Mouse (Mus musculus) cerebellum, postnatal 10 days (tissue): Measurements from ENCODE around the gene Ankrd17.
A peak's percentile ranks its signal among the peaks of the same experiment; 100 is the strongest.
"Not testable (repeated sequence)": the region's sequence is repeated elsewhere in the genome, so short reads cannot be mapped to it uniquely, and the experiment has no call there.

Experiments
- DNase-seq, 2 experiments: peaks; one replicate each; pipeline ENCODE4 v3.0.0; 2021; ENCODE audit warnings: mixed read lengths in 2 of 2

Gene Ankrd17

GRCm38 (mm10) chr5:90338177-90339091 lies 27.9 kb downstream of the Ankrd17 start:
- no peak for DNase-seq

- DNase-seq, result no peak
Observed at GRCm38 (mm10) chr5:90332478-90332877, 33.9 kb downstream of the Ankrd17 start.

DNA sequence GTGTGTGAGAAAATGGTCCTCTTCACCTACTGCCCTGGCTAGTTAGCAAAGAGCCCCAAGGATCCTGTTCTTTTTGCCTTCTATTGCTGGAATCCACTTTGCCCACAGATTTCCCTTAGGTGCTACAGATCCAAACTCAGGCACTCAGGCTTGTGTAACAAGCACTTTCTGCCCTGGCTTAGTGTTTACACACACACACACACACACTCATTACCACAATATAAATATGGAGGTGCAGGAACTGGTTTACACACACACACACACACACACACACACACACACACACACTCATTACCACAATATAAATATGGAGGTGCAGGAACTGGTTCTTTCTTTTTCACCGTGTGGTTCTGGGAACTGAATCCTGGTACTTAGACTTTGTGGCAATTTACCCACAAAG lies 35.3 kb downstream of the Ankrd17 start:
- no peak for DNase-seq

GRCm38 (mm10) chr5:90298396-90298795 lies 68.0 kb downstream of the Ankrd17 start:
- DNase-seq, result no peak

DNA sequence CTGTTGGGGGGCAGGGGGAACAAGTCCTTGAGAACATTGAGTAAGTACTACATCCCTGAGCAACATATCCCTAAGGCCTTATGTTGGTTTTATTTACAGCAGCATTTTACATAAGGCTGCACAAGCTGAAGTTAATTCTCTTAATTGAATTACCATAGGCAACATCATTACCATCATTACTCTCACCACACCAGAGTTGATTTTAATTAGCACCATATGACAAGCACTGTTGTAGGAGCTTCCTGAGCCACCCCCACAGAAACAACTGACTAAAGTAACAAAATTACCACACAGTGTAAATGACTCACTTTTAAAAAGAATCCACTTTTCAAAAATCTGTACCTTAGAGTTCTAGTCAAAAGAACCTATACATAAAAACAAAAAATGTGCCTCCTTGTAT lies 76.5 kb downstream of the Ankrd17 start:
- DNase-seq, result no peak

DNA sequence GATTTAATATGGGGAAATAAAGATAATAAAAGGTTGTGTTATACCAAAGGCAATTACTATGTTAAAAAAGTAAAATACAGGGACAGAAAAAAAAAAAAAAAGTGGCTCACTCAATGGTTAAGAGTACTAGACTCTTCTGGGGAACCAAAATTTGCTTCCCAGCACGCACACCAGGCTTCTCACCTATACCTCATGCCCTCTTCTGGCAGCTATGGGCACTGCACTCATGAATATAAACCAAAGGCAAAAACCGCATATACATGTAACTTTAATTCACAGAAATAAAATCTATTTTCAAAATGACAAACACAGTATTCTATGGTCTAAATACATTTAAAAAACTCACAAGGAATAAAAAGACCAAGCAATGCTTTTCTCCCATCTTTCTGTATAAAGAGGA lies 79.8 kb downstream of the Ankrd17 start:
- DNase-seq, result peak; percentile 62 to 69

DNA sequence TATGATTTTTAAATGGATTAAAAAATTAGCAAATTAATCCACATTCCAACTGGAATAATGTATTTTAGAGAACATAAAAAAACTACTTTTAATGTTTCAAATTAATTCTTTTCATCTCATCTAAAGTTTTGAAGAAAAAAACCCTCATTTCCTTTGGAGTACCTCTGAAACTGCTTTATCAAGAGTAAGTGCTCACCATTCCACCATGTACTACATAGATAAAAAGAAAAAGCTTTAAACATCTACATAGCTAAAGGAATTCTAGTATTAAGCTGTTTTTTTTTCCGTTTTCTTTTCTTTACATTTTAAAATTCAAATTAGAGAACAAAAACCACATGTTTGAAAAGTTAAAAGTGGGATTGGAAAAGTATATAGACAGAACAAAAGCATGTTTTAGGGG lies 86.3 kb downstream of the Ankrd17 start:
- no peak for DNase-seq

DNA sequence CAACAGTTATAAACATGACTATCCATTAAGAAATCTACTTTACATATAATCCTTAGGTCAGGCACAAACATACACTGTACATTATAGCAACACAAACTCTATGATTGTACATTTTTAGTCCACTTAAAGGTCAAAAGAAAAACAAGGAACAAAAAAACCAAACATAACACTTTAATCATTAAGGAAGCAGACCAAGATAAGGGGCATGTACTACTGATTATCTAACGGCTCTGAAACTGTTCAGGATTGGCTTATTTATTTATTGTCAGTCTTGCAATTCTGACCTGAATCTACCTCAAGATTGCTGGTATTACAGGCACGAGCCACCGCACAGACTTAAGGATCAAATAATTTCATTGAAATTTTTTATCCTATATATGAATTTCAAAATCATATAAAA lies 87.0 kb downstream of the Ankrd17 start:
- DNase-seq, result no peak

GRCm38 (mm10) chr5:90277443-90277842 lies 88.9 kb downstream of the Ankrd17 start:
- DNase-seq, result no peak

- DNase-seq, result no peak
Observed at GRCm38 (mm10) chr5:90274806-90275205, 91.6 kb downstream of the Ankrd17 start.

DNA sequence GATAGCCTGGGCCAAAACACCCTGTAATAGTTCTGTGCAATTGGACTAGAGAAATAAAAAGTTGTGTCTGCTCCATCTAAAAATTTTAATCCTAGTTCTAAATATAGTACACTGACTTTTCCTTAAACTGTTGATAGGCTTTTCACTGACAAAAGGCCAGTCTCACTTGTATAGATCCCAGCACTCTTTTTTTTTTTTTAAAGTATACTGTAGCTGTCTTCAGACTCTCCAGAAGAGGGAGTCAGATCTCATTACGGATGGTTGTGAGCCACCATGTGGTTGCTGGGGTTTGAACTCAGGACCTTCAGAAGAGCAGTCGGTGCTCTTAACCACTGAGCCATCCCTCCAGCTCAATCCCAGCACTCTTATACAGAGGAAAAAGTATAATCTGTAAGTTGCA lies 104.1 kb downstream of the Ankrd17 start:
- DNase-seq, result not testable (repeated sequence)

DNA sequence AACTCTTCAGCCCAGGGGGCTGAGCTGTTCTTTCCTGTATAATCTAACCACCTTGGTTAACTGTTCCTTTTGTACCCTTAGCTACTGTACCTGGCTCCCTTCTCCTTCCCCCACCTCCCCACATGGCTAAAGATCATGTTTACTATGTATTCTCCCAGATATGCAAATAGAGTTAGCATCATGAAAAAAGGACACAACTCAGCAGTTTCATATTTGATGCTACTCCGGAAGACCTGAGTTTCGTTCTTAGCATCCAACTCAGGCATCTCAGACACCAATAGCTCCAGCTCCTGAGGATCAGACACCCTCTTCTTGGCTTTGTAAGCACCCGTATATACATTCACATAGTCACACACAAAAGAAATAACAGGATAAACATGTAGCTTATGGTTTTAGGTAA lies 109.4 kb downstream of the Ankrd17 start:
- DNase-seq, result no peak

- no peak for DNase-seq
Observed at GRCm38 (mm10) chr5:90247503-90247902, 118.9 kb downstream of the Ankrd17 start.

DNA sequence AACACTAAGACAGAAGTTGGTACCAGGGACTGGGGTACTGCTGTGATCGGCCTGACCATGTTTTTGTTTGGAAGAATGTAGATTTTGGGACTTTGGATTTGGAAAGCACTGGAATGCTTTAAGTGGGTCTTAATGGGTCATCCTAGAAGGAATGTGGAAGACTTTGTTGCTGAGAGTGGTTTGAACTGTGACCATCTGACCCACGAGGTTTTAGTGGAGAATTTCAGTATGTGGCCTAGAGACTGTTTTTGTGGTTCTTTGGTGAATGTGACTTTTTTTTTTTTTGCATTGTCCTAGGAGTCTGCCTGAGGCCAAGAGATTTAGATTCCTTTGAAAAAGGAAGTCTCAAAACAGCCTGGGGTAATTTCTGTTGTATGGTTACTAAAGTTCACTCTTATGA lies 119.4 kb downstream of the Ankrd17 start:
- DNase-seq, result no peak

DNA sequence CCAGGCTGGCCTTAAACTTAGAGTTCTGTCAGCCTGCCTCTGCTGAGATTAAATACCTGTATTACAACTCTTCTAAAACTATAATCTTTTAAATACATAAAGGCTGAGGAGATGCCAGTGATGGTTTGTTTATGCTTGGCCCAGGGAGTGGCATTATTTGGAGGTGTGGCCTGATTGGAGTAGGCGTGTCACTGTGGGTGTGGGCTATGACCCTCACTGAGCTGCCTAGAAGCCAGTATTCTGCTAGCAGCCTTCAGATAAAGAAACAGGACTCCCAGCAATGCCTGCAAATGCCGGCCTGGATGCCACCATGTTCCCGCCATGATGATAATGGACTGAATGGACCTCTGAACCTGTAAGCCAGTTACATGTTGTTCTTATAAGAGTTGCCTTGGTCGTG lies 119.8 kb downstream of the Ankrd17 start:
- no peak for DNase-seq

DNA sequence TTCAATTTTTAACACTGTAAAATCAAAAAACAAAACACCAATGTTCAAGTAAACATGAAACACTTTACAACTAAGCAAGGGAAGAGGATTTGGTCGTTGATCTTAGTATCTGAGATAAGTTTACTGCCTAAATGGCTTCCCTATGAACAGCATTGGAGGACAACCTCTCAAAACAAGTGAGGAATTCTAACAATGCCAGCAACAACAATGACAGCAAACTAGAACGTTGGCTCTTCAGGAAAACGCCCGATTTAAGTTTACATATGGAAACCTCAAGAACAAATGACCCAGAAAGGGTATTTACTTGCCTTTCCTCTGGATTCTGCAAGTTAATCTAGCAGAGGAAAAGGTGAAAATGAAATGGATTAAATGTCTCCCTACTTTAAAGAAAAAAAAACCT lies 121.0 kb downstream of the Ankrd17 start:
- DNase-seq, result no peak

GRCm38 (mm10) chr5:90235217-90235616 lies 131.2 kb downstream of the Ankrd17 start:
- DNase-seq, result no peak

DNA sequence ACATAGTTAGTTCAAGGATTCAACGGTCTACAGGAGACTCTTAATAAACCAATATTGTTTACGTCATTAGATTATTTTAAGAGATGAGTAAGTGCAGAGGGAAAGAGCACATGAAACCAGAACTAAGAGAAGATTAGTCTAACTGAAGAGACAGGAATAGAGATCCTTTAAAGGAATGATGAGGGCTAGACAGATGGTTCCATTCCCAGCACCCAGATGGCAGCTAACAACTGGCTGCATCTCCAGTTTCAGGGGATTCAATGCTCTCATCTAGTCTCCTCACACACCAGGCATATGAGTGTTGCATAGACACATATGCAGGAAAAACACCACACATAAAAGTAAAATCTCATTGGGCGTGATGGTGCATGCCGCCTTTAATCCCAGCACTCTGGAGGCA lies 133.1 kb downstream of the Ankrd17 start:
- no peak for DNase-seq

DNA sequence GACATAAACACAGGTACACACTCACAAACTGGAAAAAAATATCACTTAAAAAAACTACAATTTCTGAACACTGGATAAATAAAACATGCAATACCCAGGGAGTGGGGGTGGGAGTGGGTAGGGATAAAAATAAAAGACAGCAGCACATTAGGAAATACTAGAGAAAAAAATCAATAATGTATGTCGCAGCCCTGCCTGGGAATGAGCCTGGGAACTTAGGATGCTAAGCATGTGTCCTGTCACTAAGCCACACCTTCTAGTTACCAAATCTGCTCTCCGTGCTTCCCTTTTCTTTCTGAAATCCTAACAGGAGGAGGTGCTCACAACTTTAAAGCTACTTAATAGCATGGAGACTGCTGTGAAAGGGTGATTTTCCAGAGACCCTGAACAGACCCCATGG lies 136.6 kb downstream of the Ankrd17 start:
- DNase-seq, result no peak

- DNase-seq, result no peak
Observed at GRCm38 (mm10) chr5:90226696-90227095, 139.7 kb downstream of the Ankrd17 start.

- DNase-seq, result no peak
Observed at GRCm38 (mm10) chr5:90224730-90225129, 141.6 kb downstream of the Ankrd17 start.

- DNase-seq, result peak; percentile 99
Observed at GRCm38 (mm10) chr5:90223534-90224381, 142.6 kb downstream of the Ankrd17 start, which contains the start of gene Cox18. Gene Cox18, minus strand, starts transcription at chr5:90224001.

DNA sequence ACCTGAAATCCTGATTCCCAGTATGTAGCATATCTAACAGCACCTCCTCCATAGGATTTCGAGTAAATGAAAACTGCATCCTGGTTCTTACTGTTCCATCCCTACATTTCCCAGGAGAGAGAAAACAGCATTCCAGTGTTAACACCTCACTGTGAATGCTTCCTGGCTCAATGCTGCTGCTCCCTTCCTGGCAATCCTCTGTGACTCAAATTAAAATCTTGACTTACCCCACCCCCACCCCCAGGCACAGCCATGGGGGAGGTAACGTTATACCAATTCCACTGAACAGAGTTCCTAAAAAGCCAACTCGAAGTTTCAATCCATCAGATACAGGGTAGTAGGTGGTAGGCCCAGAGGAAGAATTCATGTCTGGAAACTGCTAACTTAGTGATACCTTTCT lies 143.4 kb downstream of the Ankrd17 start:
- peak in 1 of 2 experiments; percentile 15 for DNase-seq

DNA sequence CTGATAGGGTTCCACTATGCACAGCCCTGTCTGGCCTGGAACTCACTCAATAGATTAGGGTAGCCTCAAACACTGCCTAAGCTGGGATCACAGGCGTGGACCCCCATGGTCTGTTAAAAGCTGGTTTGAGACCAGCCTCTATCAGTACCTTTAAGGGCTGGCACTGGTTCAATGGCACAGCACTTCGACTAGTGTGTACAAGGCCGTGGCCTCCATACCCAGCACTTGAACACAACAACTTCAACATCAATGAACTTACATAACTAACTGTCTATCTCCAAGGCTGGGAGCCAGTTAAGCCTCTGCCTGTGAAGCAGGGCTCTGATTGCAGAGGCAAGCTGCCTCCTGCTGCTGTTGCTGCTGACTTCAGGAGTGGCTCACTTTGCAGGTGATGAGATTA lies 148.6 kb downstream of the Ankrd17 start:
- DNase-seq, result no peak
